Mouse (Mus musculus): ENCODE measurements around the gene Atp7b. TPM values are rescaled to one million over a fixed set of nuclear protein-coding genes. Genes with fewer than 3 reads are reported as not detected.

Atp7b gene
- 0.90 and 1.4 TPM in 2 replicates for polyA plus RNA-seq (2014; fragmentation: Nextera tagmentation; extraction: Ambion mirVana)

DNA sequence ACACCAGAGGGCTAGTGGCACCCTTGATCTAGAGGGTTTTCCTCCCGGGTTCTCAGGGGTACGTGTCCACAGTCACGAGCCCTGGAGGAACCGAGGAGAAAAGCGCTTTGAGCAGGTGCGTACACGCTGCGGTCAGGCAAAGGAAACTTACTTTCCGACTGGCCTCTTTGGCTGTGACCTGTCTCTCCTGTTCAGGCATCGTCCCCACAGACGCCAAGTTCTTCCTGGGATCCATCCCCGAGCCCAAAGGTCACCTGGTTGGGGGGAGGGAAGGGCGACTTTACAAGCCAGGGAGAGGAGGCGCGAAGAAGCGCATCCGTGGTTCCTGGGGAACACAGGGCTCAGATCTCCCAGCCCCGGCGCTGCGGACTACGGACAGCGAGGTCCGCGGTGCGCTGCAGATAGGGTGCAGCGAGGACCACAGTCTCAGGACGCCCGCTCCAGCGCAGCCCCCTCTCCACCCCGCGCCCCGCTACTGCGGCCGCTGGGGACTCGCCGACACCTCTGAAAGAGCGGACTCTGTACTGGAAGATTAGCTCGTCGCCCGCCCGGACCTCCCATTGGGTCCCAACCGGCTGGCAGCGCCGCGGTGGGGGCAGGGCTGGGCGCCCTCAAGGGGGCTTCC lies at the start of gene Atp7b:
Gene Atp7b, minus strand, starts transcription at position 485 of the 625 bp plus-strand sequence.
- H3K4me3 ChIP-seq (ENCODE audit: low read depth, low read length): peak within 1 kb of the TSS; percentile 69
- peak; percentile 93 for ATAC-seq (replicated peaks; ENCODE audit: insufficient number of reproducible peaks, low FRiP score, low TSS enrichment, low read depth)
- peak within 1 kb of the TSS; percentile 60 for H3K9ac ChIP-seq (replicated peaks; ENCODE audit: low read length)
- under 1% methylated on average over 38 of the region's 46 CpGs for WGBS
- peaks cover under 1% of the 10 kb centered on the region; the same call in 1 of the 2 replicates for H3K36me3 ChIP-seq (replicated peaks; ENCODE audit: control insufficient read depth, insufficient read depth, low read depth, low read length)
- DNase-seq (ENCODE audit: low spot score): peak; percentile 45
- H3K4me1 ChIP-seq (ENCODE audit: control insufficient read depth, insufficient read depth, low read length): no peaks in the 10 kb centered on the region
- no peaks in the 10 kb centered on the region for H3K9me3 ChIP-seq (replicated peaks; ENCODE audit: control insufficient read depth, low read length)
- H3K27ac ChIP-seq (replicated peaks; ENCODE audit: low read depth, low read length): no peak within 1 kb of the TSS
- H3K27me3 ChIP-seq (ENCODE audit: control insufficient read depth, insufficient read depth, low read length): peaks cover 5% of the 10 kb centered on the region
- peak within 1 kb of the TSS; percentile 91 for H3K4me2 ChIP-seq (ENCODE audit: low read depth, low read length)

DNA sequence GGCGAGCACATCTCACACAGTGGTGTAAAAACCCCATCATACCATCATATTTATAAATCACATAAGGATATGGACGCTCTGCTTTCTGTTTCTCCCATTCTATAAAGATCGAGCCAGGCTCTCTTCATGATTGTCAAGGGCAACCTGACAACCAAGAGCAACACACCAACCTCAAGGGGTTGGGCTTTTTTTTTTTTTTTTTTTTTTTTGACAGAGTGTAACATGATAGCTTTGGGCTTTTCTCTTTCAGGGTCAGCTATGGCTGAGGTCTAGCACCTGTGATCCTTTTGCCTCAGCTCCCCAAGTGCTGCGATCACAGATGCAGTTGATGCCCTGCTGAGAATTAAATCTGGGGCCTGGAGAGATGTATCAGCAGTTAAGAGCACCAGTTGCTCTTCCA lies 46.9 kb upstream of the Atp7b start:
- Histone ChIP-seq H3K4me3 (ENCODE audit: low read depth, low read length) (no peak overlapping the region), H3K9me3 (replicated peaks; ENCODE audit: control insufficient read depth, low read length) (no peaks in the 10 kb centered on the region), H3K9ac (replicated peaks; ENCODE audit: low read length) (no peak overlapping the region), H3K27ac (replicated peaks; ENCODE audit: low read depth, low read length) (no peak overlapping the region), H3K36me3 (replicated peaks; ENCODE audit: control insufficient read depth, insufficient read depth, low read depth, low read length) (no peaks in the 10 kb centered on the region), H3K27me3 (ENCODE audit: control insufficient read depth, insufficient read depth, low read length) (no peaks in the 10 kb centered on the region), H3K4me2 (ENCODE audit: low read depth, low read length) (no peak overlapping the region), H3K4me1 (ENCODE audit: control insufficient read depth, insufficient read depth, low read length) (no peaks in the 10 kb centered on the region)
- DNase-seq (ENCODE audit: low spot score): no peak
- ATAC-seq (replicated peaks; ENCODE audit: insufficient number of reproducible peaks, low FRiP score, low TSS enrichment, low read depth): no peak
- WGBS: 73% methylated on average over 4 of the region's 4 CpGs

DNA sequence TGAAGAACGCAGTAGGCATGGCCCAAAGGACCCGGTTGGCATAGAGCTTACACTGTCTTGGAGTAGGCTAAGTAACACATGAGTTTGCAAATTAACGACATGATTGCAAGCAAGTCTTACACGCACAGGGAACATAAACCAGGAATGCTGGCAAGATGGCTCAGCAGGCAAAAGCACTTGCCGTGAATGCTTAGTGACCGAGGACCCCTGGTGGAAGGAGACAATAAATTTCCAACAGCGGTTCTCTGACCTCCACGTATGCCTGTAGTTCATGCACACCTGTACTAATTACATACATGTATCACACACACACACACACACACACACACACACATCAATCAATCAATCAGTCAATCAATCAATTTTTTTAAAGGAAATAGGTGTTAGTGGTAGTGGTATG lies 31.5 kb upstream of the Atp7b start:
- Histone ChIP-seq H3K4me3 (ENCODE audit: low read depth, low read length) (no peak overlapping the region), H3K4me1 (ENCODE audit: control insufficient read depth, insufficient read depth, low read length) (no peaks in the 10 kb centered on the region), H3K9ac (replicated peaks; ENCODE audit: low read length) (no peak overlapping the region), H3K27ac (replicated peaks; ENCODE audit: low read depth, low read length) (no peak overlapping the region), H3K4me2 (ENCODE audit: low read depth, low read length) (no peak overlapping the region), H3K27me3 (ENCODE audit: control insufficient read depth, insufficient read depth, low read length) (no peaks in the 10 kb centered on the region), H3K9me3 (replicated peaks; ENCODE audit: control insufficient read depth, low read length) (no peaks in the 10 kb centered on the region), H3K36me3 (replicated peaks; ENCODE audit: control insufficient read depth, insufficient read depth, low read depth, low read length) (no peaks in the 10 kb centered on the region)
- 54% methylated on average over 8 of the region's 8 CpGs for whole genome bisulfite sequencing
- DNase-seq (ENCODE audit: low spot score) (peak; percentile 50), ATAC-seq (replicated peaks; ENCODE audit: insufficient number of reproducible peaks, low FRiP score, low TSS enrichment, low read depth) (no peak)

DNA sequence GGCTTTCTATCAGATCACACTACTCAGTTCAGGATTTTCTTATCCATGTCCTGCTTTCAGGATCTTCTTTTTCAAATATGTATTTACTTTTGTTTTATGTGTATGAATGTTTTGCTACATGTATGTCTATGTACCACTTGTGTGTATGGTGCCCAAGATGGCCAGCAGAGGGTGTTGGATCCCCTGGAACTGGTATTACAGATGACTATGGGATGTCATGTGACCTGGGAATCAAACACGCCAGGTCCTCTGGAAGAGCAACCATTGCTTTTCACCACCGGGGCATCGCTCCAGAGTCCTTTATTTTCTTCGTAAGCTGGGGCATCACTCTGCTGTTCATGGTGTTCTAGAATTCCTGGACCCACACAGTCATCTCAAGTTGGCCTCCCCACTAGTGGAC lies 29.1 kb upstream of the Atp7b start:
- no peak for ATAC-seq (replicated peaks; ENCODE audit: insufficient number of reproducible peaks, low FRiP score, low TSS enrichment, low read depth)
- 93% methylated on average over 4 of the region's 4 CpGs for WGBS
- Histone ChIP-seq H3K27ac (replicated peaks; ENCODE audit: low read depth, low read length) (no peak overlapping the region), H3K4me2 (ENCODE audit: low read depth, low read length) (no peak overlapping the region), H3K4me1 (ENCODE audit: control insufficient read depth, insufficient read depth, low read length) (no peaks in the 10 kb centered on the region), H3K27me3 (ENCODE audit: control insufficient read depth, insufficient read depth, low read length) (no peaks in the 10 kb centered on the region), H3K36me3 (replicated peaks; ENCODE audit: control insufficient read depth, insufficient read depth, low read depth, low read length) (no peaks in the 10 kb centered on the region), H3K4me3 (ENCODE audit: low read depth, low read length) (no peak overlapping the region), H3K9me3 (replicated peaks; ENCODE audit: control insufficient read depth, low read length) (no peaks in the 10 kb centered on the region), H3K9ac (replicated peaks; ENCODE audit: low read length) (no peak overlapping the region)
- DNase-seq (ENCODE audit: low spot score): no peak

DNA sequence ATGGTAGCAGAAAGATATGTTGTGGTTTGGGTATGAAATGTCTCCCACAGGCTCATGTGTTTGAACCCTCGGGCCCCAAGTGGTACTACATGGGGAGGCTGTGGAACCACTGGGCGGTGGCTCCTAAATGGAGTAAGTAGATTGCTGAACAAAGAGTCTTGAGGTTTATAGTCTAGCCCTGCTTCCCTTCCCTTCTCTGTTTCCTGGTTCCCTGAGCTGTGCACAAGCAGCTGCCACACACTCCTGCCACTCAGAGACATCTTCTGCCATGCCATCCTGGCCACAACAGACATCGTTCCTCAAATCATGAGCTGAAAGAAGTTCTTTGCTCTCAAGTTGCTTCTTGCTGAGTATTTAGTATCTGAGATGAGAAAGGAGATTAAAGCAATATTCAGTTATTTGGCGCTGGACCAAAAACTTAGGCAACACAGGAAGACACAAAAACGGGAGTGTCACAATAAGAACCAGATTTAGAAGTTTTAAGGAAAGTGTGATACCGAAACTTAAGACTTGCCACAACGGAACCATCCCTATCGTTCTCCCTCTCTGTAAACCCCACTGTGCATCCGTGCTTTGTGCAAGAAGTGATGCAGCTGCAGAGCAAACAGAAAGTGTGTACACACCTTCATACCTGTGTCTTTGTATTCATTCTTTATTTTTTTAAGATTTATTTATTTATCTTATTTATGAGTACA lies 19.4 kb upstream of the Atp7b start:
- H3K27me3 ChIP-seq (ENCODE audit: control insufficient read depth, insufficient read depth, low read length): no peaks in the 10 kb centered on the region
- no peaks in the 10 kb centered on the region for H3K36me3 ChIP-seq (replicated peaks; ENCODE audit: control insufficient read depth, insufficient read depth, low read depth, low read length)
- ATAC-seq (replicated peaks; ENCODE audit: insufficient number of reproducible peaks, low FRiP score, low TSS enrichment, low read depth) (no peak), DNase-seq (ENCODE audit: low spot score) (no peak)
- H3K4me1 ChIP-seq (ENCODE audit: control insufficient read depth, insufficient read depth, low read length): no peaks in the 10 kb centered on the region
- no peak overlapping the region for H3K4me2 ChIP-seq (ENCODE audit: low read depth, low read length)
- 89% methylated on average over 9 of the region's 9 CpGs for WGBS
- H3K4me3 ChIP-seq (ENCODE audit: low read depth, low read length): no peak overlapping the region
- H3K27ac ChIP-seq (replicated peaks; ENCODE audit: low read depth, low read length): no peak overlapping the region
- no peaks in the 10 kb centered on the region for H3K9me3 ChIP-seq (replicated peaks; ENCODE audit: control insufficient read depth, low read length)
- H3K9ac ChIP-seq (replicated peaks; ENCODE audit: low read length): no peak overlapping the region

DNA sequence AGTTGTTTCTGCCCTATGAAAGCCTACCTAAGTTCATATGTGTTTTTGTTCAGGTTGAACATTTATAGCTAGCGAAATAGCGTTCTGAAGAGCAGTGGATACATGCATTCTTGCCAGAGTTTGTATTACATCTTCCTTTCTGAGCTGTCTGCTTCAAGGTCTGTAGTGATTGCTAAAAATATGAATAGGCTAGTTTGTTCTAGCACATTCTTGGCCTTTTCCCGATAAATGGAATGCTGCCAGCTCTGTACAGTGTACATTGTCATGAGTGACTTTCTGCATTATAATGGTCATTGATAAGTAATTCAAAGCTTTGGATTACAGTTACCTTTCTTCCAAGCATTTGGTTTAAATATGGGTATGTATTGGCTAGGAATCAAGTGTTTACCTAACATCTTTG lies 1.0 kb upstream of the Atp7b start:
- DNase-seq (ENCODE audit: low spot score): no peak
- Histone ChIP-seq H3K9me3 (replicated peaks; ENCODE audit: control insufficient read depth, low read length) (no peaks in the 10 kb centered on the region), H3K36me3 (replicated peaks; ENCODE audit: control insufficient read depth, insufficient read depth, low read depth, low read length) (peaks cover 10% of the 10 kb centered on the region), H3K4me2 (ENCODE audit: low read depth, low read length) (peak overlapping the region; percentile 48), H3K4me3 (ENCODE audit: low read depth, low read length) (peak overlapping the region; percentile 69), H3K4me1 (ENCODE audit: control insufficient read depth, insufficient read depth, low read length) (no peaks in the 10 kb centered on the region), H3K9ac (replicated peaks; ENCODE audit: low read length) (no peak overlapping the region), H3K27ac (replicated peaks; ENCODE audit: low read depth, low read length) (no peak overlapping the region), H3K27me3 (ENCODE audit: control insufficient read depth, insufficient read depth, low read length) (peaks cover 5% of the 10 kb centered on the region)
- no peak for ATAC-seq (replicated peaks; ENCODE audit: insufficient number of reproducible peaks, low FRiP score, low TSS enrichment, low read depth)
- 1% methylated on average over 3 of the region's 3 CpGs for WGBS

DNA sequence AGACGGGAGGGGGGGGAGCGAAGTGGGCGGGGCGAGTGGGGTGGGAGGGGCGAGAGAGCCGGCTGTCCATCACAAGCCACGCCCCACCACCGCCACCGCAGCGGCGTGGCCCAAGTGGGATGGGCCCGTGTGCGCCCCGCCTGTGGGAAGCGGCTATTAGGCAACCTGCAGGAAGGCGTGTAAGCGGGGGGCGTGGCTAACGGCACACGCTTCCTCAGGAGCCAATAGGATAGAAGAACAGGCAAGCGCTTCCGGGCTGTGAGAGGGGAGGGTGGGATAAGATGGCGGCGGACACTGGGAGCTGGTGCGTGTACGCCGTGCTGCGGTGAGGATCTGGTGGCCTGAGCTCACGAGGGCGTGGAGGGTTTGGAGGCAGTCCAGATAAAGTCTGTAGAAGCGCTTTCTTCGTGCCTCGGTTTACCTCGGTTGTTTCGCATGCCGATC lies 363 bp upstream of the Atp7b start, which contains the start of gene Alg11:
Gene Alg11, plus strand, starts transcription at position 276 of the 444 bp plus-strand sequence.
- H3K9me3 ChIP-seq (replicated peaks; ENCODE audit: control insufficient read depth, low read length): no peaks in the 10 kb centered on the region
- peak within 1 kb of the TSS; percentile 91 for H3K4me2 ChIP-seq (ENCODE audit: low read depth, low read length)
- no peak within 1 kb of the TSS for H3K27ac ChIP-seq (replicated peaks; ENCODE audit: low read depth, low read length)
- H3K9ac ChIP-seq (replicated peaks; ENCODE audit: low read length): peak within 1 kb of the TSS; percentile 60
- 0% methylated on average over 36 of the region's 36 CpGs for WGBS
- peak within 1 kb of the TSS; percentile 69 for H3K4me3 ChIP-seq (ENCODE audit: low read depth, low read length)
- ATAC-seq (replicated peaks; ENCODE audit: insufficient number of reproducible peaks, low FRiP score, low TSS enrichment, low read depth) (peak; percentile 100), DNase-seq (ENCODE audit: low spot score) (peak; percentile 99)
- H3K4me1 ChIP-seq (ENCODE audit: control insufficient read depth, insufficient read depth, low read length): no peaks in the 10 kb centered on the region
- peaks cover 5% of the 10 kb centered on the region for H3K27me3 ChIP-seq (ENCODE audit: control insufficient read depth, insufficient read depth, low read length)
- peaks cover 6% of the 10 kb centered on the region for H3K36me3 ChIP-seq (replicated peaks; ENCODE audit: control insufficient read depth, insufficient read depth, low read depth, low read length)

DNA sequence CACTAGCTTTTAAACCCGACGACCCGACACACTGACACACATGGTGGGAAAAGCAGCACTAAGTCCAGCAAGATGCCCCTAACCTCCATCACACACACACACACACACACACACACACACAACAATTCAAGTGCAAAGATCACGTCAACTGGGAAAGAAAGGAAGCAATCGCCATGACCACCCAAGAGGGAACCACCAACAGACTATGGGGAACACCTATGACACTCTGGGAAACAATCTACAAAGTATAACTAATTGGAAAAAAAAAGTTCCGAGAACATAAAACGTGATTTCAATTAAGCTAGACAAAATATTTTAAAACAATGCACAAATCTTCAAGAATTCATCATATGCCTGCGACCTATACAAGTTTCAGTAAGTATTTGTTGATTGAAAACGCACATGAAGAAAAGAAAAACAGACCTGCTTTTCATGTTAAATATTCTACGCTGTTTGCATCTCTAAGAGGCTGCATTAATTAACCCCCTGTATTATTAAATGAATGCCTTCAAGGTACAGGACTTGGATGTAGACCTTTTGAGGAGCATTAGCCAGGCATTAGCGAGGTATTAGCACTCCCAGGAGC lies 859 bp downstream of the Atp7b start:
- Histone ChIP-seq H3K4me3 (ENCODE audit: low read depth, low read length) (peak overlapping the region; percentile 69), H3K4me1 (ENCODE audit: control insufficient read depth, insufficient read depth, low read length) (no peaks in the 10 kb centered on the region), H3K4me2 (ENCODE audit: low read depth, low read length) (peak overlapping the region; percentile 91), H3K36me3 (replicated peaks; ENCODE audit: control insufficient read depth, insufficient read depth, low read depth, low read length) (no peaks in the 10 kb centered on the region), H3K9me3 (replicated peaks; ENCODE audit: control insufficient read depth, low read length) (no peaks in the 10 kb centered on the region), H3K27ac (replicated peaks; ENCODE audit: low read depth, low read length) (no peak overlapping the region), H3K9ac (replicated peaks; ENCODE audit: low read length) (peak overlapping the region; percentile 60; the same call in 1 of the 2 replicates), H3K27me3 (ENCODE audit: control insufficient read depth, insufficient read depth, low read length) (peaks cover 5% of the 10 kb centered on the region)
- DNase-seq (ENCODE audit: low spot score) (no peak), ATAC-seq (replicated peaks; ENCODE audit: insufficient number of reproducible peaks, low FRiP score, low TSS enrichment, low read depth) (no peak)
- 42% methylated on average over 11 of the region's 11 CpGs for WGBS

Data from embryonic facial prominence, embryonic 11.5 days (tissue).